Mouse (Mus musculus): Measurements from ENCODE around the gene Fbxl17. TPM values are rescaled to one million over a fixed set of nuclear protein-coding genes. Genes with fewer than 3 reads are reported as not detected.

The Fbxl17 gene
- polyA plus RNA-seq, 1 experiment = 9.3 TPM

DNA sequence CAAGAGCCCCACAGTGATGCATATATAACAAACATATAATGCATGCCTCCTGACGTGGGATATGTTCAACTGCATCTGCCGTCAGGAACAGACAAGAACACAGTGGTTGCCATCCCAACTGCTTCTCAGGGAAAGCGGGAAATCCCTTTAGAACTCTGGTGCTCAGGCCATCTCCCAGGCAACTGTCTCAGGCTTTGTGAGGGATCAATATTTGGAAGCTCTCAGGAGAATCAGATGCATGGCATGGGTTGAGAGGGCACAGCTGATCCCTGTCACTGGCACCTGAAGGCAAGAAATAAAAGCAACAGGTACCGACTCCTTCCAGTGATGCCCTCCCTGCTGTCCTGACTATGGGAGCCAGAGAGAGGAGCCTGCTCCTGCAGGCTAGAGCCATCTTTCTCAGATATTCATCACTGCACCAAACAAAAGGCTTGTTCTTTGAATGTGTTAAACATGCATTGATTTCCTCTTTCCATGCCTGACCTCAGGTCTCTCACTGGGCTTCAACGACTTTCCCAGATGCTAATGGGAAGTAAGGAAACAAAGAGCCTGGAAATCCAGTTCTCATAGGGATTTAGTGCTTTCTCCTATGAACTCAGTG lies 429.6 kb downstream of the Fbxl17 start:
- Histone ChIP-seq H3K27me3 (ENCODE audit: control insufficient read depth, insufficient read depth, insufficient read length) (no peaks in the 10 kb centered on the region), H3ac (ENCODE audit: control insufficient read depth, insufficient read length) (no peak overlapping the region), H3K36me3 (ENCODE audit: control insufficient read depth, insufficient read depth) (no peaks in the 10 kb centered on the region), H3K4me3 (no peak overlapping the region), H3K4me2 (ENCODE audit: low read depth) (no peak overlapping the region), H3K79me2 (ENCODE audit: control insufficient read depth, insufficient read depth) (no peaks in the 10 kb centered on the region)
- TF ChIP-seq USF1 (IDR thresholded peaks at IDR 0.05; ENCODE audit: low read depth) (no peak), POLR2AphosphoS2 (IDR thresholded peaks at IDR 0.05; ENCODE audit: insufficient read length, low read depth) (no peak), TCF3 (IDR thresholded peaks at IDR 0.05; ENCODE audit: insufficient read length, low read depth) (no peak), MAX (IDR thresholded peaks at IDR 0.05; ENCODE audit: low read depth) (no peak), MYOD1 (IDR thresholded peaks at IDR 0.05; ENCODE audit: control insufficient read depth in 1 of 3, insufficient read length in 2 of 3, low read depth in 2 of 3) (no peak), MYOG (IDR thresholded peaks at IDR 0.05; ENCODE audit: control insufficient read depth in 1 of 3, insufficient read depth in 1 of 3, insufficient read length in 2 of 3, low read depth in 2 of 3) (no peak), E2F4 (IDR thresholded peaks at IDR 0.05; ENCODE audit: insufficient read depth) (no peak), POLR2A (IDR thresholded peaks at IDR 0.05; ENCODE audit: insufficient read length, low read depth) (no peak), SRF (IDR thresholded peaks at IDR 0.05; ENCODE audit: control insufficient read depth, insufficient read length, low read depth) (no peak), REST (IDR thresholded peaks at IDR 0.05; ENCODE audit: insufficient read depth, insufficient read length) (no peak), CEBPB (IDR thresholded peaks at IDR 0.05; ENCODE audit: insufficient read depth, poor library complexity, severe bottlenecking) (no peak), TCF12 (IDR thresholded peaks at IDR 0.05; ENCODE audit: insufficient read depth, poor library complexity, severe bottlenecking) (no peak)

DNA sequence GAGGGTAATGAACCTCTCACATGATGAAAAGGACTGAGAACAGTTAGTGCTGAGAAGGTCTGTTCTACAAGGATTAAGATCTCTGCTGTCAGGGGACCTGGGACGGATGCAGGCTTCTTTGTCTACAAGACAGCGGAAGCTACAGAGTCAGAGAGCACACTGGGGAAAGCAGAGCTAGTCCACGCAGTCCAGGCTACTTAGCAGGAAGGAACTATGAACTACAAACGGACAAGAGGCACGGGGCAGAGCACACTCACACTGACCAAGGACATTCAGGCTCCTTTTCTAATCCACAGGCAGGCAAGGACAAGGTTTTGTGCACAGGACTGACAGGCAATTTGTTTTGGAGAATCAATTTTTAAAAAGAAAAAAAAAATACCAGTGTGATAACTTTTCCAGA lies 437.0 kb downstream of the Fbxl17 start:
- no peak for TF ChIP-seq MYOG (IDR thresholded peaks at IDR 0.05; ENCODE audit: control insufficient read depth in 1 of 3, insufficient read depth in 1 of 3, insufficient read length in 2 of 3, low read depth in 2 of 3)
- no peak for TF ChIP-seq USF1 (IDR thresholded peaks at IDR 0.05; ENCODE audit: low read depth)
- TF ChIP-seq POLR2A (IDR thresholded peaks at IDR 0.05; ENCODE audit: insufficient read length, low read depth) = no peak
- no peak for TF ChIP-seq E2F4 (IDR thresholded peaks at IDR 0.05; ENCODE audit: insufficient read depth)
- TF ChIP-seq POLR2AphosphoS2 (IDR thresholded peaks at IDR 0.05; ENCODE audit: insufficient read length, low read depth) = no peak
- TF ChIP-seq TCF12 (IDR thresholded peaks at IDR 0.05; ENCODE audit: insufficient read depth, poor library complexity, severe bottlenecking) = no peak
- TF ChIP-seq TCF3 (IDR thresholded peaks at IDR 0.05; ENCODE audit: insufficient read length, low read depth) = no peak
- TF ChIP-seq CEBPB (IDR thresholded peaks at IDR 0.05; ENCODE audit: insufficient read depth, poor library complexity, severe bottlenecking) = no peak
- no peak for TF ChIP-seq SRF (IDR thresholded peaks at IDR 0.05; ENCODE audit: control insufficient read depth, insufficient read length, low read depth)
- TF ChIP-seq MYOD1 (IDR thresholded peaks at IDR 0.05; ENCODE audit: control insufficient read depth in 1 of 3, insufficient read length in 2 of 3, low read depth in 2 of 3) = no peak
- TF ChIP-seq REST (IDR thresholded peaks at IDR 0.05; ENCODE audit: insufficient read depth, insufficient read length) = no peak
- Histone ChIP-seq H3K27me3 (ENCODE audit: control insufficient read depth, insufficient read depth, insufficient read length) (no peaks in the 10 kb centered on the region), H3K79me2 (ENCODE audit: control insufficient read depth, insufficient read depth) (no peaks in the 10 kb centered on the region), H3K4me3 (no peak overlapping the region), H3K4me2 (ENCODE audit: low read depth) (no peak overlapping the region), H3ac (ENCODE audit: control insufficient read depth, insufficient read length) (no peak overlapping the region), H3K36me3 (ENCODE audit: control insufficient read depth, insufficient read depth) (no peaks in the 10 kb centered on the region)

GRCm38 (mm10) chr17:63061786-63062185 lies 438.0 kb downstream of the Fbxl17 start:
- no peak overlapping the region for H3K4me3 ChIP-seq
- no peak for TF ChIP-seq MAX (IDR thresholded peaks at IDR 0.05; ENCODE audit: low read depth)
- no peak for TF ChIP-seq TCF3 (IDR thresholded peaks at IDR 0.05; ENCODE audit: insufficient read length, low read depth)
- no peak for TF ChIP-seq REST (IDR thresholded peaks at IDR 0.05; ENCODE audit: insufficient read depth, insufficient read length)
- no peak for TF ChIP-seq MYOG (IDR thresholded peaks at IDR 0.05; ENCODE audit: control insufficient read depth in 1 of 3, insufficient read depth in 1 of 3, insufficient read length in 2 of 3, low read depth in 2 of 3)
- TF ChIP-seq USF1 (IDR thresholded peaks at IDR 0.05; ENCODE audit: low read depth) = no peak
- no peak for TF ChIP-seq CEBPB (IDR thresholded peaks at IDR 0.05; ENCODE audit: insufficient read depth, poor library complexity, severe bottlenecking)
- TF ChIP-seq POLR2A (IDR thresholded peaks at IDR 0.05; ENCODE audit: insufficient read length, low read depth) = no peak

DNA sequence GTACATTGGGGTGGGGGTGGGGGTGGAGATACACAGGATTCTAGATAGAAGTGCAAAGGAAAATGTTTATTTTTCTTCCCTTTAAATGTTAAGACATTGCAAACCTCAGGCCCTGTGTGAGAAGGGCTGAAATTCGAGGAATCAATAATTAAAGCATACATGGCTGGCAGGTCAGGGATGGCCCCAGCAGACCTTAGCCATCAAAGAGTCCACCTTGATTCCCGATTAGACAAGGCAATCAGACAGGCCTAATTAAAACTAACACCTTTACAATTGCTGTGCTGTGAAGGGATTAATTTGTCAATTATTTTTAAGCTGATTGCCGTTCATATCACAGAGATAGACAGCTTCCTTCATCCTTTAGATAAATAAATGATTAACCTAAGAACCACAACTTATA lies 439.0 kb downstream of the Fbxl17 start:
- TF ChIP-seq MYOD1 (IDR thresholded peaks at IDR 0.05; ENCODE audit: control insufficient read depth in 1 of 3, insufficient read length in 2 of 3, low read depth in 2 of 3) (no peak), CEBPB (IDR thresholded peaks at IDR 0.05; ENCODE audit: insufficient read depth, poor library complexity, severe bottlenecking) (no peak), SRF (IDR thresholded peaks at IDR 0.05; ENCODE audit: control insufficient read depth, insufficient read length, low read depth) (no peak), POLR2AphosphoS2 (IDR thresholded peaks at IDR 0.05; ENCODE audit: insufficient read length, low read depth) (no peak), E2F4 (IDR thresholded peaks at IDR 0.05; ENCODE audit: insufficient read depth) (no peak)
- Histone ChIP-seq H3ac (ENCODE audit: control insufficient read depth, insufficient read length) (no peak overlapping the region), H3K4me3 (no peak overlapping the region), H3K27me3 (ENCODE audit: control insufficient read depth, insufficient read depth, insufficient read length) (no peaks in the 10 kb centered on the region), H3K4me2 (ENCODE audit: low read depth) (no peak overlapping the region), H3K79me2 (ENCODE audit: control insufficient read depth, insufficient read depth) (no peaks in the 10 kb centered on the region), H3K36me3 (ENCODE audit: control insufficient read depth, insufficient read depth) (no peaks in the 10 kb centered on the region)

More at GRCm38 (mm10) chr17:63061786-63062185, 438.0 kb downstream of the Fbxl17 start:
- H3K36me3 ChIP-seq (ENCODE audit: control insufficient read depth, insufficient read depth) = no peaks in the 10 kb centered on the region
- no peak overlapping the region for H3K4me2 ChIP-seq (ENCODE audit: low read depth)
- no peak overlapping the region for H3ac ChIP-seq (ENCODE audit: control insufficient read depth, insufficient read length)
- H3K27me3 ChIP-seq (ENCODE audit: control insufficient read depth, insufficient read depth, insufficient read length) = no peaks in the 10 kb centered on the region
- no peaks in the 10 kb centered on the region for H3K79me2 ChIP-seq (ENCODE audit: control insufficient read depth, insufficient read depth)

All from myocyte (in vitro differentiated cells).